Comparison of ENCODE assay signal across 8 mouse cellular contexts in genomic region chr10:81497401-81498270, GRCm38 (mm10). TPM values are rescaled to one million over a fixed set of nuclear protein-coding genes. Genes with fewer than 3 reads are reported as not detected.
DNase-seq lines count a peak whose midpoint lies in the region; ATAC-seq and TF ChIP-seq lines count a peak whose summit lies in the region.

No protein-coding gene starts in this region.

- no peak for TF ChIP-seq POLR2A in cortical plate, adult 2 months (IDR thresholded peaks at IDR 0.05; ENCODE audit: extremely low read depth, insufficient read depth, low read length)

- no peaks in the 10 kb centered on the region for H3K9me3 ChIP-seq in kidney, postnatal 0 days (replicated peaks; ENCODE audit: low read length)
- no peaks in the 10 kb centered on the region for H3K9me3 ChIP-seq in midbrain, embryonic 11.5 days (ENCODE audit: control insufficient read depth, low read length)

- no peak for TF ChIP-seq CTCF in kidney, postnatal 0 days (IDR thresholded peaks at IDR 0.05; ENCODE audit: low read depth)
- TF ChIP-seq CTCF in cortical plate, adult 2 months (IDR thresholded peaks at IDR 0.05; ENCODE audit: extremely low read depth, insufficient read depth, low read length), result no peak

- H3K36me3 ChIP-seq in kidney, postnatal 0 days (ENCODE audit: insufficient read depth, low read length), result 0 out of 2 replicates have a peak, but pooled peaks cover 2% of the 10 kb centered on the region
- peaks cover 3% of the 10 kb centered on the region; the same call in 1 of the 2 replicates for H3K36me3 ChIP-seq in midbrain, embryonic 11.5 days (ENCODE audit: control insufficient read depth, insufficient read depth, low read length)

- H3K4me1 ChIP-seq in kidney, postnatal 0 days (replicated peaks; ENCODE audit: insufficient read depth, low read length), result peaks cover 10% of the 10 kb centered on the region; the same call in 1 of the 2 replicates
- peaks cover 4% of the 10 kb centered on the region for H3K4me1 ChIP-seq in cortical plate, adult 2 months (ENCODE audit: control insufficient read depth, insufficient read depth, low read length)
- H3K4me1 ChIP-seq in midbrain, embryonic 11.5 days (ENCODE audit: control insufficient read depth, insufficient read depth, low read length), result peaks cover 10% of the 10 kb centered on the region

- ATAC-seq in kidney, postnatal 0 days (replicated peaks; ENCODE audit: low FRiP score, low read depth), result no peak
- no peak for ATAC-seq in midbrain, embryonic 11.5 days (ENCODE audit: low FRiP score)

- no peaks in the 10 kb centered on the region for H3K27me3 ChIP-seq in kidney, postnatal 0 days (ENCODE audit: insufficient read depth, low read length)
- no peaks in the 10 kb centered on the region; the same call in 1 of the 2 replicates for H3K27me3 ChIP-seq in midbrain, embryonic 11.5 days (ENCODE audit: control insufficient read depth, insufficient read depth, low read length)

- no peak overlapping the region for H3K4me3 ChIP-seq in kidney, postnatal 0 days (replicated peaks; ENCODE audit: low read depth, low read length)
- peak overlapping the region; percentile 87; the same call in 1 of the 2 replicates for H3K4me3 ChIP-seq in cortical plate, adult 2 months (ENCODE audit: insufficient read depth, low read length)
- no peak overlapping the region for H3K4me3 ChIP-seq in midbrain, embryonic 11.5 days (ENCODE audit: low read depth, low read length)

- peak overlapping the region; percentile 55; the same call in 1 of the 2 replicates for H3K4me2 ChIP-seq in kidney, postnatal 0 days (ENCODE audit: low read length)
- peak overlapping the region; percentile 46; the same call in 1 of the 2 replicates for H3K4me2 ChIP-seq in midbrain, embryonic 11.5 days

- no peak for DNase-seq in kidney, postnatal 0 days (ENCODE audit: low spot score)
- DNase-seq in kidney, postnatal 14 days, result no peak
- DNase-seq in induced T-regulatory cell, adult 2 months (ENCODE audit: low read depth), result peak; percentile 59
- no peak for DNase-seq in midbrain, embryonic 11.5 days (ENCODE audit: low spot score, missing footprints)
- DNase-seq in adrenal gland, postnatal 10 days, result no peak
- DNase-seq in kidney, adult 8-10 months, result no peak
- DNase-seq in kidney, adult 9 months, result no peak

- no peak overlapping the region for H3K9ac ChIP-seq in kidney, postnatal 0 days (ENCODE audit: low read depth, low read length)
- H3K9ac ChIP-seq in midbrain, embryonic 11.5 days (ENCODE audit: low read length), result no peak overlapping the region

- no peak overlapping the region for H3K27ac ChIP-seq in kidney, postnatal 0 days
- H3K27ac ChIP-seq in cortical plate, adult 2 months (ENCODE audit: insufficient read depth, low read length), result no peak overlapping the region
- no peak overlapping the region for H3K27ac ChIP-seq in midbrain, embryonic 11.5 days (ENCODE audit: low read depth, low read length)

- WGBS in kidney, postnatal 0 days, result 76% methylated on average over 17 of the region's 17 CpGs
- 82% methylated on average over 17 of the region's 17 CpGs for WGBS in midbrain, embryonic 11.5 days

RNA-seq across cellular contexts. Expression of gene Ncln, which starts 1.4 kb away (rescaled TPM):
- 56.1 and 63.3 TPM in 2 replicates for polyA plus RNA-seq in kidney, postnatal 0 days (2015; fragmentation: Nextera tagmentation; extraction: Ambion mirVana)
- 124 and 129 TPM in 2 replicates for polyA plus RNA-seq in cortical plate, adult 2 months (2012; rRNA removed)
- 40.4 and 44.5 TPM in 2 replicates for polyA plus RNA-seq in midbrain, embryonic 11.5 days (2014; fragmentation: Nextera tagmentation; extraction: Ambion mirVana)
- 10 to 100 TPM; 90.9 to 93.8 TPM for total RNA-seq in adrenal gland, postnatal 10 days (2021)

RNA-seq across cellular contexts. Expression of gene S1pr4, which starts 2.3 kb away (rescaled TPM):
- 1.7 and 1.8 TPM in 2 replicates for polyA plus RNA-seq in kidney, postnatal 0 days (2015; fragmentation: Nextera tagmentation; extraction: Ambion mirVana)
- polyA plus RNA-seq in cortical plate, adult 2 months (2012; rRNA removed), result 0.87 and 1.1 TPM in 2 replicates
- 0.37 and 0.43 TPM in 2 replicates for polyA plus RNA-seq in midbrain, embryonic 11.5 days (2014; fragmentation: Nextera tagmentation; extraction: Ambion mirVana)
- 1 to 10 TPM; 2.9 TPM for total RNA-seq in adrenal gland, postnatal 10 days (2021)

RNA-seq across cellular contexts. Expression of gene Celf5, which starts 15.1 kb away (rescaled TPM):
- polyA plus RNA-seq in kidney, postnatal 0 days (2015; fragmentation: Nextera tagmentation; extraction: Ambion mirVana), result 0.30 and 0.47 TPM in 2 replicates
- polyA plus RNA-seq in cortical plate, adult 2 months (2012; rRNA removed), result 307 and 309 TPM in 2 replicates
- 10.0 and 13.1 TPM in 2 replicates for polyA plus RNA-seq in midbrain, embryonic 11.5 days (2014; fragmentation: Nextera tagmentation; extraction: Ambion mirVana)
- 1 to 10 TPM in 1 of 2 experiments, under 1 TPM in 1; 0.84 to 2.2 TPM for total RNA-seq in adrenal gland, postnatal 10 days (2021)

RNA-seq across cellular contexts. Expression of gene Gna15, which starts 26.4 kb away (rescaled TPM):
- 0.80 and 0.92 TPM in 2 replicates for polyA plus RNA-seq in kidney, postnatal 0 days (2015; fragmentation: Nextera tagmentation; extraction: Ambion mirVana)
- 3.4 and 3.9 TPM in 2 replicates for polyA plus RNA-seq in cortical plate, adult 2 months (2012; rRNA removed)
- polyA plus RNA-seq in midbrain, embryonic 11.5 days (2014; fragmentation: Nextera tagmentation; extraction: Ambion mirVana), result 1.1 and 1.4 TPM in 2 replicates
- total RNA-seq in adrenal gland, postnatal 10 days (2021), result 1 to 10 TPM in 1 of 2 experiments, under 1 TPM in 1; 0.66 to 1.1 TPM

RNA-seq across cellular contexts. Expression of gene Nfic, which starts 42.2 kb away (rescaled TPM):
- 62.3 and 72.5 TPM in 2 replicates for polyA plus RNA-seq in kidney, postnatal 0 days (2015; fragmentation: Nextera tagmentation; extraction: Ambion mirVana)
- 52.2 and 54.5 TPM in 2 replicates for polyA plus RNA-seq in cortical plate, adult 2 months (2012; rRNA removed)
- polyA plus RNA-seq in midbrain, embryonic 11.5 days (2014; fragmentation: Nextera tagmentation; extraction: Ambion mirVana), result 6.6 and 6.9 TPM in 2 replicates
- 100 to 1,000 TPM in 1 of 2 experiments, 10 to 100 TPM in 1; 99.9 to 129 TPM for total RNA-seq in adrenal gland, postnatal 10 days (2021)

Comparison
In these comparisons a context has a peak if more than half of its experiments do, and no peak if none do; other contexts are left out.
1. RNA of gene Celf5, which starts 15.1 kb away (polyA plus RNA-seq): 307 to 309 TPM in cortical plate, adult 2 months; 10.0 to 13.1 TPM in midbrain, embryonic 11.5 days and 0.30 to 0.47 TPM in kidney, postnatal 0 days; every median in the first group is over 10 times any median in the second.